Mouse (Mus musculus): ENCODE measurements around the gene Krt31. TPM values are rescaled to one million over a fixed set of nuclear protein-coding genes. Genes with fewer than 3 reads are reported as not detected.

Krt31 gene
- polyA plus RNA-seq, 1 experiment from 2014 or later = not detected

Other genes starting within 250 kb of the Krt31 start
- gene Gm11554, start 246.1 kb downstream of the Krt31 start, polyA plus RNA-seq (2016; fragmentation: Nextera tagmentation; extraction: Ambion mirVana) = not detected in 2 replicates
- not detected in 2 replicates for gene Krtap4-13, start 240.7 kb downstream of the Krt31 start, polyA plus RNA-seq (2016; fragmentation: Nextera tagmentation; extraction: Ambion mirVana)
- gene Gm11564, start 234.9 kb downstream of the Krt31 start, polyA plus RNA-seq (2016; fragmentation: Nextera tagmentation; extraction: Ambion mirVana) = not detected in 2 replicates
- not detected in 2 replicates for gene 2300003K06Rik, start 212.5 kb downstream of the Krt31 start, polyA plus RNA-seq (2016; fragmentation: Nextera tagmentation; extraction: Ambion mirVana)
- not detected in 2 replicates for gene Krtap4-16, start 198.9 kb downstream of the Krt31 start, polyA plus RNA-seq (2016; fragmentation: Nextera tagmentation; extraction: Ambion mirVana)
- not detected in 2 replicates for gene Gm11568, start 192.6 kb downstream of the Krt31 start, polyA plus RNA-seq (2016; fragmentation: Nextera tagmentation; extraction: Ambion mirVana)
- not detected in 2 replicates for gene Gm11559, start 186.1 kb downstream of the Krt31 start, polyA plus RNA-seq (2016; fragmentation: Nextera tagmentation; extraction: Ambion mirVana)
- gene Krtap9-1, start 177.2 kb downstream of the Krt31 start, polyA plus RNA-seq (2016; fragmentation: Nextera tagmentation; extraction: Ambion mirVana) = not detected in 2 replicates
- gene Gm11567, start 171.4 kb downstream of the Krt31 start, polyA plus RNA-seq (2016; fragmentation: Nextera tagmentation; extraction: Ambion mirVana) = not detected in 2 replicates
- not detected in 2 replicates for gene Krtap31-1, start 142.6 kb downstream of the Krt31 start, polyA plus RNA-seq (2016; fragmentation: Nextera tagmentation; extraction: Ambion mirVana)
- not detected in 2 replicates for gene Gm11565, start 135.8 kb downstream of the Krt31 start, polyA plus RNA-seq (2016; fragmentation: Nextera tagmentation; extraction: Ambion mirVana)
- gene Krtap31-2, start 114.3 kb downstream of the Krt31 start, polyA plus RNA-seq (2016; fragmentation: Nextera tagmentation; extraction: Ambion mirVana) = not detected in 2 replicates
- gene Krtap9-5, start 102.1 kb downstream of the Krt31 start, polyA plus RNA-seq (2016; fragmentation: Nextera tagmentation; extraction: Ambion mirVana) = not detected in 2 replicates
- not detected in 2 replicates for gene Krtap29-1, start 71.5 kb downstream of the Krt31 start, polyA plus RNA-seq (2016; fragmentation: Nextera tagmentation; extraction: Ambion mirVana)
- gene Krtap16-1, start 64.0 kb downstream of the Krt31 start, polyA plus RNA-seq (2016; fragmentation: Nextera tagmentation; extraction: Ambion mirVana) = 0.14 TPM in 1 of 2 replicates, not detected in the other
- 0.37 TPM in 1 of 2 replicates, not detected in the other for gene Krtap17-1, start 56.6 kb downstream of the Krt31 start, polyA plus RNA-seq (2016; fragmentation: Nextera tagmentation; extraction: Ambion mirVana)
- gene Krt33a, start 34.3 kb downstream of the Krt31 start, polyA plus RNA-seq (2016; fragmentation: Nextera tagmentation; extraction: Ambion mirVana) = not detected in 2 replicates
- gene Krt33b, start 20.7 kb downstream of the Krt31 start, polyA plus RNA-seq (2016; fragmentation: Nextera tagmentation; extraction: Ambion mirVana) = not detected in 2 replicates
- not detected in 2 replicates for gene Krt34, start 9.0 kb downstream of the Krt31 start, polyA plus RNA-seq (2016; fragmentation: Nextera tagmentation; extraction: Ambion mirVana)
- not detected in 2 replicates for gene Krt32, start 37.7 kb upstream of the Krt31 start, polyA plus RNA-seq (2016; fragmentation: Nextera tagmentation; extraction: Ambion mirVana)
- gene Krt35, start 45.7 kb upstream of the Krt31 start, polyA plus RNA-seq (2016; fragmentation: Nextera tagmentation; extraction: Ambion mirVana) = not detected in 2 replicates
- gene Krt36, start 55.1 kb upstream of the Krt31 start, polyA plus RNA-seq (2016; fragmentation: Nextera tagmentation; extraction: Ambion mirVana) = not detected in 2 replicates
- 0.23 and 0.52 TPM in 2 replicates for gene Krt13, start 71.0 kb upstream of the Krt31 start, polyA plus RNA-seq (2016; fragmentation: Nextera tagmentation; extraction: Ambion mirVana)
- 8.0 and 8.5 TPM in 2 replicates for gene Krt15, start 85.4 kb upstream of the Krt31 start, polyA plus RNA-seq (2016; fragmentation: Nextera tagmentation; extraction: Ambion mirVana)
- gene Krt19, start 98.1 kb upstream of the Krt31 start, polyA plus RNA-seq (2016; fragmentation: Nextera tagmentation; extraction: Ambion mirVana) = 3.4 and 3.7 TPM in 2 replicates
- gene Krt9, start 142.7 kb upstream of the Krt31 start, polyA plus RNA-seq (2016; fragmentation: Nextera tagmentation; extraction: Ambion mirVana) = 0.11 TPM in 1 of 2 replicates, not detected in the other
- 10.5 and 11.6 TPM in 2 replicates for gene Krt14, start 157.0 kb upstream of the Krt31 start, polyA plus RNA-seq (2016; fragmentation: Nextera tagmentation; extraction: Ambion mirVana)
- gene Krt16, start 198.4 kb upstream of the Krt31 start, polyA plus RNA-seq (2016; fragmentation: Nextera tagmentation; extraction: Ambion mirVana) = not detected in 2 replicates
- 2.7 TPM in 2 replicates for gene Krt17, start 210.5 kb upstream of the Krt31 start, polyA plus RNA-seq (2016; fragmentation: Nextera tagmentation; extraction: Ambion mirVana)
- not detected in 2 replicates for gene Krt42, start 219.3 kb upstream of the Krt31 start, polyA plus RNA-seq (2016; fragmentation: Nextera tagmentation; extraction: Ambion mirVana)